Mouse (Mus musculus): ENCODE measurements around the gene Gcm2. TPM values are rescaled to one million over a fixed set of nuclear protein-coding genes. Genes with fewer than 3 reads are reported as not detected.

The Gcm2 gene
- not detected in 2 replicates for polyA plus RNA-seq (2015; fragmentation: Nextera tagmentation; extraction: Ambion mirVana)

DNA sequence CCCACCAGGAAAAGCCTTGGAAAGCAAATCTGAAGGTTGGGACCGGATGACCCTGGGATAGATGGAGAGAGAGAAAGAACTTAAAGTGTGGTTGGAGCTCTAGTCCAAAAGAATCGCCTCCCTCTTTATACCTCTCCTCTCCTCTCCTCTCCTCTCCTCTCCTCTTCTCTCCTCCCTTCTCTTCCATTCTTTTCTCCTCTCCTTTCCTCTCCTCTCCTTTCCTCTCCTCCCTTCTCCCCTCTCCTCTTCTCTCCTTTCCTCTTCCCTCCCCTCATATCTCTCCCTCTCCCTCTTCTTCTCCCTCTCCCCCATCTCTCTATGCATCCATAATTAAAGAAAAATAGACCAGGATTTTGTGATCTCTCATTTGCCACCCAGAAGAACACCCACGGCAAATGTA is at the start of gene Gcm2:
Gene Gcm2 (minus strand): TSS at position 101 of the 400 bp plus-strand sequence.

DNA sequence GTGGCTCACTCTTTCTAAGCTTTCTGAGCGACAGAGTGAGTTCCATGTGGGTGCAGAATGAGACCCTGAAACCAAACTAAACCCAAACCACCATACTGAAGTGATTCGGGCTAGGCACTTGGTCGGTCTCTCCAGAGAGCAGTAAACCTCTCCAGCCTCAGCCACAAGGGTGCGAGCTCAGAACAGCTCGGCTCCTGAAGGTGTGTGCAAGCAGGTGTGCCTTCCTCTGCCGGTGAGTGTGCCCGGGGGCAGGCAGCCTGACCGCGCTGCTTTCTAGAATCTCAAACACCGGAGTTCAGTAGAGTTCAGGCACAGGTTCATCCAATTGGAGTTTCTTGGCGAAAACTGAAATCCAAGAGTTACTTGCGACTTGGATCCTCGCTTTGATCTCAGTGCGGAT is 3.1 kb upstream of the Gcm2 start, which contains the start of gene Sycp2l:
Gene Sycp2l (plus strand): TSS at position 368 of the 400 bp plus-strand sequence.

DNA sequence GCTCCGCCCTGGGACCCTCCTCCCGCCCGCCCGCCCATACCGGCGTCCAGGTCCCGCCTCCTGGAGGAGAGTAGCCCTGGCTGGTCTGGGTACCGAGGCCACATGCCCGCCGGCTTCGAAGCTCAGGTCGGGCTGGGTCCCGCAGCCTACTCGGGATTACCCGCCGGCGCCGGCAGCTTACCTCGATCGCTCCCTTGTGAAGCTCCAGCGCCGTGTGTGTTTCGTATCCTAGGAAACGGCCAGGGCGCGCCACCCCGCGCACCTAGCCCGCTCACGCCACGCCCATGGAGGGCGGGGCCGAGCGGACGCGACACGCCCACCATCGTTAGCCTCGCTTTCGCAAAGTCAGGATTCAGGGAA is 31.4 kb downstream of the Gcm2 start, which contains the start of gene Mak:
Gene Mak (minus strand): TSS at position 286 of the 360 bp plus-strand sequence.

Other genes with a start within 250 kb of the Gcm2 start
- 58.7 and 89.6 TPM in 2 replicates for gene Pak1ip1, start 110.0 kb downstream of the Gcm2 start, polyA plus RNA-seq (2015; fragmentation: Nextera tagmentation; extraction: Ambion mirVana)
- 204 and 297 TPM in 2 replicates for gene Tmem14c, start 94.7 kb downstream of the Gcm2 start, polyA plus RNA-seq (2015; fragmentation: Nextera tagmentation; extraction: Ambion mirVana)
- 0.11 and 0.13 TPM in 2 replicates for gene Mak, start 31.3 kb downstream of the Gcm2 start, polyA plus RNA-seq (2015; fragmentation: Nextera tagmentation; extraction: Ambion mirVana)
- gene Sycp2l, start 3.3 kb upstream of the Gcm2 start, polyA plus RNA-seq (2015; fragmentation: Nextera tagmentation; extraction: Ambion mirVana): not detected in 2 replicates
- 9.1 and 11.5 TPM in 2 replicates for gene Elovl2, start 109.4 kb upstream of the Gcm2 start, polyA plus RNA-seq (2015; fragmentation: Nextera tagmentation; extraction: Ambion mirVana)
- 10.5 and 12.9 TPM in 2 replicates for gene Smim13, start 138.8 kb upstream of the Gcm2 start, polyA plus RNA-seq (2015; fragmentation: Nextera tagmentation; extraction: Ambion mirVana)
- gene Gm17364, start 162.9 kb upstream of the Gcm2 start, polyA plus RNA-seq (2015; fragmentation: Nextera tagmentation; extraction: Ambion mirVana): not detected in 2 replicates